Comparison of ENCODE assay signal across 1 mouse cellular context in the genomic region with DNA sequence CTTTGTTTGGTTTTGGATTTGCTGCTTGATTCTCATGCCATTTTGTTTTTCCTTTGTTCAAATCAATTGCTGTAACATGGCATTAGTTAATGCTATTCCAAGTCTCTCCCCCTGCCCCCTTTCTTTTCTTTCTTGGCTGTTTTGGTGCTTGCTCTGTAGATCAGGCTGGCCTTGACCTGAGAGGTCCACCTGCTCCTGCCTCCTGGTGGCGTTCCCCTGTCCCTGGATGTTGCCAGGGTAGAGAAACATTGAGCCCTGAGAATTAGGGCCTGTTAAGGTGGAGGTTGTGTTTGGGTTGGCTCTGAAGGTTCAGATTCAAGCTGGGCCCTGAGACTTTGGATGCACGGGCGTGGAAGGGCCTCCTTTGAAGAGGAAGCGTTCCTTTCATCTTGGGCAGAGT.
TF ChIP-seq lines count a peak whose summit lies in the region.

No protein-coding gene starts in this region.

TF ChIP-seq in MEL, 35 proteins besides CTCF, POLR2A, EP300 and RAD21:
- TF ChIP-seq SMC3 (IDR thresholded peaks at IDR 0.05; ENCODE audit: low read depth, low read length) (peak; percentile 60), ZMIZ1 (IDR thresholded peaks at IDR 0.05; ENCODE audit: low read depth, low read length) (no peak)
